ENCODE assay signal across 8 mouse cellular contexts in the genomic region with DNA sequence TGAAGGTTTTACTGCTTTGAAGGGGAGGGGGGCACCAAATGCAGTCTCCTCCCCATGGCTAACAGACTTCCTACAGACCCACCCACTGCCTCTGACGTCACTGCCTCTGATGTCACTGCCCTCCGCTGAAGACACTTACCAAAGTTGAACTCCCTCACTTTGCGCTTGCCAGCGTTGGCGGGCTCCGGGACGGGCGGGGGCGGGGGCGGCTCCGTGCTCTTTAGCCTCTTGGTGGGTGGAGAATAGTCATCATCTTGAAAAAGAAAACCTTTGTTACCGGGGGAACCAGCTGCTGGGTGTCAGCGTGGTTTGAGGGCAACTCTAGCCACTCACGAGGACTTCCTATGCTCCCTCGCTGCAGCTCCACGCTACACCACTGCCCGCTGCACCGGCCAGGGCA. TPM values are rescaled to one million over a fixed set of nuclear protein-coding genes. Genes with fewer than 3 reads are reported as not detected.
DNase-seq lines count a peak whose midpoint lies in the region; ATAC-seq lines count a peak whose summit lies in the region.
"Had no signal": no experiment of that assay in that cellular context is flagged by ENCODE, and none has a peak within 500 bp of the region (broad histone marks: within the 10 kb centered on the region; RNA-seq: fewer than 3 reads in every experiment).

No protein-coding gene starts in this region.

- WGBS in neural tube, embryonic 11.5 days, result 89% methylated on average over 18 of the region's 18 CpGs

- DNase-seq in neural tube, embryonic 11.5 days (ENCODE audit: low spot score), result peak; percentile 25
- DNase-seq in neural tube, embryonic 10.5 days (ENCODE audit: extremely low spot score, low spot score), result no peak
- peak; percentile 17 for DNase-seq in c-Kit-positive CD71-negative TER-119-negative erythroid progenitor cells, embryonic 14.5 days (ENCODE audit: low read depth)
- DNase-seq in thymus, postnatal 4 days, result peak; percentile 76
- no peak for DNase-seq in urinary bladder, adult 18-20 months (ENCODE audit: low spot score in 2 of 2)
- DNase-seq in Muller cell, postnatal 12 days (ENCODE audit: inconsistent ontology term), result no peak

- no peak overlapping the region for H3K4me2 ChIP-seq in neural tube, embryonic 11.5 days (ENCODE audit: low read depth)
- H3K4me2 ChIP-seq: hindbrain, embryonic 15.5 days had no signal

- H3K27ac ChIP-seq in neural tube, embryonic 11.5 days (ENCODE audit: low read depth, low read length), result no peak overlapping the region
- H3K27ac ChIP-seq: hindbrain, embryonic 15.5 days had no signal

- peaks cover 54% of the 10 kb centered on the region for H3K36me3 ChIP-seq in neural tube, embryonic 11.5 days (ENCODE audit: control insufficient read depth, insufficient read depth, low read length)

- no peaks in the 10 kb centered on the region for H3K9me3 ChIP-seq in neural tube, embryonic 11.5 days (ENCODE audit: control insufficient read depth, low read length)
- H3K9me3 ChIP-seq: hindbrain, embryonic 15.5 days had no signal

- ATAC-seq in neural tube, embryonic 11.5 days (ENCODE audit: insufficient read depth, low FRiP score, low TSS enrichment), result no peak
- ATAC-seq in megakaryocyte, adult 5-6 weeks (ENCODE audit: poor library complexity, severe bottlenecking), result peak; percentile 43

- H3K27me3 ChIP-seq in neural tube, embryonic 11.5 days (ENCODE audit: control insufficient read depth, insufficient read depth, low read length), result no peaks in the 10 kb centered on the region
- H3K27me3 ChIP-seq: hindbrain, embryonic 15.5 days had no signal

- no peak overlapping the region for H3K4me3 ChIP-seq in neural tube, embryonic 11.5 days (ENCODE audit: low read depth, low read length)
- H3K4me3 ChIP-seq: hindbrain, embryonic 15.5 days had no signal

- H3K9ac ChIP-seq in neural tube, embryonic 11.5 days (ENCODE audit: low read length), result no peak overlapping the region
- H3K9ac ChIP-seq: hindbrain, embryonic 15.5 days had no signal

- no peaks in the 10 kb centered on the region for H3K4me1 ChIP-seq in neural tube, embryonic 11.5 days (ENCODE audit: control insufficient read depth, insufficient read depth, low read length)
- H3K4me1 ChIP-seq: hindbrain, embryonic 15.5 days had no signal

RNA-seq across cellular contexts. Expression of a gene that starts 37.0 kb away (rescaled TPM):
- 2.5 and 3.1 TPM in 2 replicates for polyA plus RNA-seq in neural tube, embryonic 11.5 days (2014; fragmentation: Nextera tagmentation; extraction: Ambion mirVana)
- total RNA-seq in megakaryocyte, adult 5-6 weeks (2015), result 284 and 306 TPM in 2 replicates
- total RNA-seq in megakaryocyte, adult 5-6 weeks (2017), result 339 and 371 TPM in 2 replicates

RNA-seq across cellular contexts. Expression of a gene that starts 48.2 kb away (rescaled TPM):
- polyA plus RNA-seq in neural tube, embryonic 11.5 days (2014; fragmentation: Nextera tagmentation; extraction: Ambion mirVana), result 193 and 196 TPM in 2 replicates
- 24.8 and 31.2 TPM in 2 replicates for total RNA-seq in megakaryocyte, adult 5-6 weeks (2015)
- total RNA-seq in megakaryocyte, adult 5-6 weeks (2017), result 15.5 and 23.6 TPM in 2 replicates

Comparison
In these comparisons a context has a peak if more than half of its experiments do, and no peak if none do; other contexts are left out.
1. DNase-seq: peak in neural tube, embryonic 11.5 days (single experiment), c-Kit-positive CD71-negative TER-119-negative erythroid progenitor cells, embryonic 14.5 days (single experiment) and thymus, postnatal 4 days (single experiment); none in neural tube, embryonic 10.5 days (single experiment), urinary bladder, adult 18-20 months (0 of 2) and Muller cell, postnatal 12 days (single experiment).